Mouse (Mus musculus): ENCODE data around the gene A930002H24Rik.

DNA sequence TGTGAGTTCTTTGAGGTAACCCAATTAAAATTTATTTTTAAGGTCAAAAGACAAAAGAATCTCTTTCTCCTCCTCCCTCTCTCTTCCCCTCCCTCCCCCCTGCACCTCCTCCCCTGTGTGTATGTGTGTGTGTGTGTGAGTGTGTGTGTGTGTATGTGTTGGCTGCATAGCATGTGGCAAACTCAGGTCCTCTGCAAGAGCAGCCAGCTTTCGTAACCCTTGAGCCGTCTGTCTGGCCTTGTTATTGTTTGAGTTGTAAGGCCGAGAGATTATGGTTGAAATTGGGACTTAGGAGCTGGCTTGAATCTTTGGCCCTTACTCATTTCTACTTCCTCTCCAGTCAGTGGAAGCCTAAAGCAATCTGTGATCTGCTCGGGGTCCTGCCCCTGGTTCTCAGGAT is 16.4 kb upstream of the A930002H24Rik start:
- no peak for TF ChIP-seq EP300 (IDR thresholded peaks at IDR 0.05)
- no peak for TF ChIP-seq CTCF (IDR thresholded peaks at IDR 0.05)
